Mouse (Mus musculus): Measurements from ENCODE around the gene Nckap5. TPM values are rescaled to one million over a fixed set of nuclear protein-coding genes. Genes with fewer than 3 reads are reported as not detected.
"Not testable (repeated sequence)": the region's sequence is repeated elsewhere in the genome, so short reads cannot be mapped to it uniquely, and the experiment has no call there.

Gene Nckap5
- polyA plus RNA-seq, 1 experiment from 2014 or later = 5.1 TPM

DNA sequence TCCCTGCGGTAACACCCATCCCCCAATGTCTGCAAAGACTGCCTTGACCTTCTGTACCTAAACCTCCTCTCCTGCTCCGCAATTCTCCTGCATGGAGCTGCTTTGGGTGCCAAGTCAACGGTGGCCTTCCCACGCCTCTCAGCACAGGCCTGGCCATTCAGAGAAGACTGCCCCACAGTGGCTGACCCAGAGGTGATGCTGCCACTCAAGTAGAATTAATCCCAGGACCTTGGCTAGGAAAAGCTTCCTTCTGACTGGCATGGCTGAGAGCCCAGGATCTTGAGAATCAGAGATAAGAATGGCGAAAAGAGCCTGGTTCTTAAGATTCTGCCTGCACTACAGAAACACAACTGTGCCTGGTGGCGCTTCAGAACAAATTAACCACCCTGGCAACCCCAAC lies 678.4 kb downstream of the Nckap5 start:
- H3K9me3 ChIP-seq = no peaks in the 10 kb centered on the region
- WGBS = 63% methylated on average over 6 of the region's 6 CpGs
- peaks cover 12% of the 10 kb centered on the region for H3K4me1 ChIP-seq
- no peaks in the 10 kb centered on the region for H3K36me3 ChIP-seq
- no peak overlapping the region for H3K9ac ChIP-seq
- ATAC-seq (ENCODE audit: extremely low read depth, insufficient number of reproducible peaks, low FRiP score, low TSS enrichment) = no peak
- H3K4me3 ChIP-seq = no peak overlapping the region
- no peak overlapping the region for H3K27ac ChIP-seq (replicated peaks)
- no peaks in the 10 kb centered on the region for H3K27me3 ChIP-seq (replicated peaks)
- no peak overlapping the region for H3K4me2 ChIP-seq

DNA sequence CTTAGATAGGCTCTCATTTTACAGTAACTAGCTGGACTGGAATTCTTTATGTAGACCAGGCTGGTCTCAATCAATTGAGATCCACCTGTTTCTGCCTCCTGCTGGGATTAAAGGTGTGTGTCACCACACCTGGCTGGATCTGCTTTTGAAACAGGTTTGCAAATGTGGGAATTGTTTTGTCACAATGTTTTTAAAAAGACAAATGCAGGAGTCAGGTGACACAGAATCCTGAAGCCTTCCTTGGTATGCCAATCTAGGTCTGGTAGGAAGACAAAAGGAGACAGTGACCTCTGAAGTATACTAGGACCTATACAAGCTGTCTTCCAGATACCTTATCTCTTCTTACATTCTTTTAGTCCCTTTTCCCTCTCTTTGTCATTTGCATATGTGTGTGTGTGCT lies 680.6 kb downstream of the Nckap5 start:
- H3K4me1 ChIP-seq = peaks cover 12% of the 10 kb centered on the region
- no peak for ATAC-seq (ENCODE audit: extremely low read depth, insufficient number of reproducible peaks, low FRiP score, low TSS enrichment)
- H3K4me2 ChIP-seq = no peak overlapping the region
- H3K27me3 ChIP-seq (replicated peaks) = no peaks in the 10 kb centered on the region
- H3K9ac ChIP-seq = no peak overlapping the region
- H3K9me3 ChIP-seq = no peaks in the 10 kb centered on the region
- no peak overlapping the region for H3K27ac ChIP-seq (replicated peaks)
- H3K4me3 ChIP-seq = no peak overlapping the region
- H3K36me3 ChIP-seq = no peaks in the 10 kb centered on the region

- Histone ChIP-seq H3K4me2 (no peak overlapping the region), H3K9me3 (no peaks in the 10 kb centered on the region), H3K27ac (replicated peaks) (no peak overlapping the region), H3K4me1 (no peaks in the 10 kb centered on the region), H3K4me3 (no peak overlapping the region), H3K9ac (no peak overlapping the region), H3K27me3 (replicated peaks) (no peaks in the 10 kb centered on the region), H3K36me3 (no peaks in the 10 kb centered on the region)
- 70% methylated on average over 3 of the region's 3 CpGs for WGBS
- ATAC-seq (ENCODE audit: extremely low read depth, insufficient number of reproducible peaks, low FRiP score, low TSS enrichment) = no peak
Observed at GRCm38 (mm10) chr1:126135717-126136116, 694.9 kb downstream of the Nckap5 start.

DNA sequence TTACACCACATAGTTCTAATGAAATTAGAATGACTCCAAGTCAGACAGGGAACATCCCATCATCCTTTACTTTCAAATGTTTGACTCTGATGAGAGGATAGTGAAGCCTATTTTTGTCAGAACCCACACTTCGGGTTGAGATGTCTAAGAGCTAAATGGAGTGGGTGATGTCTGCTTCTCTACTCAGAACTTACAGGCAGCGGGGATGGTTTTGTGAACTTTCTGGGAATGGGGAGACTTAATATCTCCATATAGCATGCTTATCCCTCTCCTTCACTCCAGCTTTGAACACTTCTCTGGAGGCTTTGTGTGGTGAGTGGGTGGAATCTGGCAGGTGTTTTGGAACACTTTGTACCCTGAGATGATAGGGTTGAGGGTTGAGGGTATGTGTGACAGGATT lies 698.3 kb downstream of the Nckap5 start:
- no peak overlapping the region for H3K4me2 ChIP-seq
- no peak overlapping the region for H3K4me3 ChIP-seq
- no peak overlapping the region for H3K9ac ChIP-seq
- H3K9me3 ChIP-seq = no peaks in the 10 kb centered on the region
- no peaks in the 10 kb centered on the region for H3K4me1 ChIP-seq
- WGBS = 66% methylated on average over 2 of the region's 2 CpGs
- no peaks in the 10 kb centered on the region for H3K27me3 ChIP-seq (replicated peaks)
- no peak overlapping the region for H3K27ac ChIP-seq (replicated peaks)
- no peak for ATAC-seq (ENCODE audit: extremely low read depth, insufficient number of reproducible peaks, low FRiP score, low TSS enrichment)
- no peaks in the 10 kb centered on the region for H3K36me3 ChIP-seq

DNA sequence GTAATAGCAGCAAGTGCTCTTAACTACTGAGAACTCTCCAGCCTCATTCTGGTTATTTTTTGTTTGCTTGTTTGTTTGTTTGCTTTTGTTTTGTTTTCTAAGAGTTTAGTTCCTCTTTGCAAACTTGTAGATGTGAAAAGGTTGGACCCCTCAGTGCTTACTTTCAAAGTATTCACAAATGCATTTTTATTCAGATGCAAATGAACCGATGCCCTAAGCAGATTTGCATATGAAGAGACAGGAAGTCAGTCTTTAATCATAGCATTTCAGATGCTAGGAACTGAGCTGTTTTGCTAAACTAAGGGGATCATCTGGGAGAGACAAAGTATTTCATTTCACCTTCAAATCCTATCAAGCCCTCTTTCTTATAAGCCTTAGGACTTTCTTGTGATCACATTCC lies 701.5 kb downstream of the Nckap5 start:
- no peak overlapping the region for H3K4me2 ChIP-seq
- WGBS = 38% methylated on average over 1 of the region's 1 CpGs
- H3K9ac ChIP-seq = no peak overlapping the region
- no peak overlapping the region for H3K27ac ChIP-seq (replicated peaks)
- no peak for ATAC-seq (ENCODE audit: extremely low read depth, insufficient number of reproducible peaks, low FRiP score, low TSS enrichment)
- H3K4me1 ChIP-seq = no peaks in the 10 kb centered on the region
- no peak overlapping the region for H3K4me3 ChIP-seq
- H3K36me3 ChIP-seq = no peaks in the 10 kb centered on the region
- H3K27me3 ChIP-seq (replicated peaks) = no peaks in the 10 kb centered on the region
- no peaks in the 10 kb centered on the region for H3K9me3 ChIP-seq

DNA sequence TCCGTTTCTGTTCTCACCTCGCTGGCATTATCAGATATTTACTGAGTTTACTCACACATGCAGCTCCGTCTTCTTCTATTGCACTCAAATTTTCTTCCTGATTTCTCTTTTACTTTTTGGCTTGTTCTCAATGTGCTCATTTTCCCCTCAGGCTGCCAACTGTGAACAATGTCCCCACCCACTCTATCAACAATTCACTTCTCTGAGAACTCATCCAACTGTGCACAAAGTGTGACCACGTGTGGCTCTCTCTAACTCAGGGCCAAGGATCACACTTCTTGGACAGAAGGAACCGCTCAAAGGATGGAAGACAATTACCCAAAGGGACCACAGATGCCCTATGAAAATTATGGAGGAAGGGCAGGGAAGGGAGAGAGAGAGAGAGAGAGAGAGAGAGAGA lies 707.5 kb downstream of the Nckap5 start:
- H3K9ac ChIP-seq = no peak overlapping the region
- no peaks in the 10 kb centered on the region for H3K4me1 ChIP-seq
- H3K36me3 ChIP-seq = no peaks in the 10 kb centered on the region
- WGBS = 60% methylated on average over 5 of the region's 5 CpGs
- H3K4me3 ChIP-seq = no peak overlapping the region
- H3K27ac ChIP-seq (replicated peaks) = no peak overlapping the region
- no peak for ATAC-seq (ENCODE audit: extremely low read depth, insufficient number of reproducible peaks, low FRiP score, low TSS enrichment)
- no peak overlapping the region for H3K4me2 ChIP-seq
- H3K9me3 ChIP-seq = no peaks in the 10 kb centered on the region
- H3K27me3 ChIP-seq (replicated peaks) = no peaks in the 10 kb centered on the region

- 68% methylated on average over 8 of the region's 8 CpGs for WGBS
- no peak overlapping the region for H3K4me2 ChIP-seq
- H3K27ac ChIP-seq (replicated peaks) = no peak overlapping the region
- no peak overlapping the region for H3K4me3 ChIP-seq
- no peaks in the 10 kb centered on the region for H3K4me1 ChIP-seq
- no peaks in the 10 kb centered on the region for H3K36me3 ChIP-seq
- no peaks in the 10 kb centered on the region for H3K27me3 ChIP-seq (replicated peaks)
- no peak overlapping the region for H3K9ac ChIP-seq
- no peaks in the 10 kb centered on the region for H3K9me3 ChIP-seq
- no peak for ATAC-seq (ENCODE audit: extremely low read depth, insufficient number of reproducible peaks, low FRiP score, low TSS enrichment)
Observed at GRCm38 (mm10) chr1:126120506-126120905, 710.1 kb downstream of the Nckap5 start.

DNA sequence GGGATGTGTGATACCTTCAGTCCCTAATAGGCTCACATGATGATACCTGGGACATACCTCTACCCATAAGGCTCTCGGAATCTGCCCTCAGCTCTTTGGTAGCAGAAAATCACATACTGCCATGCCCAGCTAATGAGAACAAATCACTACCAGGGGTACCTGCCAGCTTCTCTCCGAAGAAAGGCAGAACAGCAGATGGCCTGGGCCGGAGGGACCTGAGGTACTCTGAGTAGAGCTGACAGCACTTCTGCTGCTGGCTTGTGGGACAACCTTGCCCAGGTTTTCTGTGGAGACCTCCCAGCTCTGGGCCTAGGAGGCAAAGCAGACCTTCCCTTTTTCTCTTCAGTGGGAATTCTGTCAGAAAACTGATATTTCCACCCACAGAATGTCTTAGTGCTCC lies 714.6 kb downstream of the Nckap5 start:
- H3K4me3 ChIP-seq = no peak overlapping the region
- 63% methylated on average over 3 of the region's 3 CpGs for WGBS

DNA sequence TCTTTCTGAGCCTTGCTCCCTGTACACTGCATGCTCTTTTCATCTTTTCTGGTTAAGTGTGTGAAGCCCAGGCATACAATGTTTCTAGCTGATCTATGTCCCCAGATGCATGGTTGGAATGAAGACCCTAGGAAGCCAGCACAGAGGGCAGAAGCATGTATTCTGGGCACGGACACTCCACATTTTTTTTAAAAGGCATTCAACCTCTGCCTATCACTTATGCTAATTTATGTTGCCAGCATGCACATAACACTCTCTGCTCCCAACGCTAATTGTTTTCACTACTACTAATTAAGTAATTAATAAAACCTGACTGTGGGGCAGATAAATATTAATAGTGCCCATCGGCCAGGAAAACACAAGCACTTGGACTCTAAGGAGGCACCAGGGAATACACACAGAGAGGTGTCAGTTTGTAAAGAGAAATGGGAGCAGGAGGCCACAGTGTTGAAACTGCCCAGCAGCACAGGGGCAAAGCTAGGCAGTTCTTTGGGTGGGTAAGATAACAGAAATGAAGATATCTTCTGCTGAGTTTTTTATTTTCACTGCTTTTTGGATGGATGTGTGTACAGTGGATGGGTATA lies 724.8 kb downstream of the Nckap5 start:
- no peaks in the 10 kb centered on the region for H3K36me3 ChIP-seq
- no peaks in the 10 kb centered on the region for H3K4me1 ChIP-seq
- H3K4me3 ChIP-seq = no peak overlapping the region
- H3K4me2 ChIP-seq = no peak overlapping the region
- no peak overlapping the region for H3K9ac ChIP-seq
- no peaks in the 10 kb centered on the region for H3K27me3 ChIP-seq (replicated peaks)
- no peaks in the 10 kb centered on the region for H3K9me3 ChIP-seq
- WGBS = 69% methylated on average over 3 of the region's 3 CpGs
- H3K27ac ChIP-seq (replicated peaks) = no peak overlapping the region
- no peak for ATAC-seq (ENCODE audit: extremely low read depth, insufficient number of reproducible peaks, low FRiP score, low TSS enrichment)

More for the DNA sequence above, 714.6 kb downstream of the Nckap5 start:
- H3K4me1 ChIP-seq = no peaks in the 10 kb centered on the region
- no peak overlapping the region for H3K9ac ChIP-seq
- H3K27me3 ChIP-seq (replicated peaks) = no peaks in the 10 kb centered on the region
- no peaks in the 10 kb centered on the region for H3K36me3 ChIP-seq
- H3K27ac ChIP-seq (replicated peaks) = no peak overlapping the region
- no peak for ATAC-seq (ENCODE audit: extremely low read depth, insufficient number of reproducible peaks, low FRiP score, low TSS enrichment)
- H3K4me2 ChIP-seq = no peak overlapping the region
- H3K9me3 ChIP-seq = no peaks in the 10 kb centered on the region

GRCm38 (mm10) chr1:126094346-126094745 lies 736.3 kb downstream of the Nckap5 start:
- 62% methylated on average over 4 of the region's 4 CpGs for WGBS

DNA sequence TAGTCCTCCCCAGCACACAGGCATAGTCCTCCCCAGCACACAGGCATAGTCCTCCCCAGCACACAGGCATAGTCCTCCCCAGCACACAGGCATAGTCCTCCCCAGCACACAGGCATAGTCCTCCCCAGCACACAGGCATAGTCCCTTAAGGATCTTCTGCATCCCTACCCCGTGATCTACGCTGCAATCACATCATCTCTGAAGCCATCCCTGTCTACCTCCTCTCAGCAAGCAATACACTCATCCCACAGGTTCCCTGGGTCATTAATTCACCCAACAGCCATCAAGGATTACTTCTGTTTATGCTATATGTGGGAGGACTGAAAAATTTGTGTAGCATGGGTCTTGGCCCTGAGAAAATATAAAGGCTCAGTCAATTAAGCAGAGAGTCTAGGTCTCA lies 738.6 kb downstream of the Nckap5 start:
- WGBS = 87% methylated on average over 2 of the region's 2 CpGs
- H3K4me2 ChIP-seq; H3K4me3 ChIP-seq; H3K9ac ChIP-seq; H3K27ac ChIP-seq (replicated peaks); ATAC-seq (ENCODE audit: extremely low read depth, insufficient number of reproducible peaks, low FRiP score, low TSS enrichment); H3K9me3 ChIP-seq; H3K27me3 ChIP-seq (replicated peaks); H3K36me3 ChIP-seq; H3K4me1 ChIP-seq: not testable (repeated sequence)

More at GRCm38 (mm10) chr1:126094346-126094745, 736.3 kb downstream of the Nckap5 start:
- H3K4me3 ChIP-seq = no peak overlapping the region
- H3K9ac ChIP-seq = no peak overlapping the region
- H3K4me1 ChIP-seq = peaks cover 10% of the 10 kb centered on the region
- no peak overlapping the region for H3K27ac ChIP-seq (replicated peaks)
- ATAC-seq (ENCODE audit: extremely low read depth, insufficient number of reproducible peaks, low FRiP score, low TSS enrichment) = no peak
- H3K4me2 ChIP-seq = no peak overlapping the region
- H3K27me3 ChIP-seq (replicated peaks) = no peaks in the 10 kb centered on the region
- H3K9me3 ChIP-seq = no peaks in the 10 kb centered on the region
- no peaks in the 10 kb centered on the region for H3K36me3 ChIP-seq

DNA sequence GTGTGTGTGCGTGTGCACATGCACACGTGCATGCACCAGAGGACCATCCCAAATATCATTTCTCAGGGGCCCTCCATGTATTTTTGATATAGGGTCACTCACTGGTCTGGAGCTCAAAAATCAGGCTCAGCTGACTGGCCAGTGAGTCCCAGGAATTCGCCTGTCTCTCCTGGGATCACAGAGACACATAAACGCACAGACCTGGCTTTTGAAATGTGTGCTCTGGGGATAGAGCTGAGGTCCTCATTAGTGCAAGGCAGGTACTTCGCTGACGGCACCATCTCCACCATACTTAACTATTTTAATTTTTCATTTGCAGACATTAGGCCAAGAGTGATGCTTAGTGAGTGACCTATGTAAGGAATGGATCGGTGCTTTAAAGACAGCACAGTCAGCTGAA lies 743.4 kb downstream of the Nckap5 start:
- Histone ChIP-seq H3K9ac (no peak overlapping the region), H3K27me3 (replicated peaks) (no peaks in the 10 kb centered on the region), H3K4me1 (no peaks in the 10 kb centered on the region), H3K4me2 (no peak overlapping the region), H3K9me3 (no peaks in the 10 kb centered on the region), H3K36me3 (no peaks in the 10 kb centered on the region), H3K27ac (replicated peaks) (no peak overlapping the region), H3K4me3 (no peak overlapping the region)
- 79% methylated on average over 7 of the region's 7 CpGs for WGBS
- ATAC-seq (ENCODE audit: extremely low read depth, insufficient number of reproducible peaks, low FRiP score, low TSS enrichment) = no peak
